Mouse (Mus musculus) limb, embryonic 13.5 days (tissue): ENCODE data around the gene Hps6. TPM values are rescaled to one million over a fixed set of nuclear protein-coding genes. Genes with fewer than 3 reads are reported as not detected.

Experiments
- ATAC-seq: fragments of 200-750 bp; cut with Nextera tagmentation; 2 replicates; pipeline ENCODE4 v1.8.0; 2017; ENCODE audit warnings: low read depth, moderate number of reproducible peaks, moderate TSS enrichment; ENCODE audit not compliant: low FRiP score
- H3K27ac ChIP-seq: fragments of 300-500 bp; sonication (generic); 2 replicates; pipeline ENCODE4 v1.5.1; 2015; ENCODE audit warnings: inconsistent platforms, mild to moderate bottlenecking, moderate library complexity
- H3K27me3 ChIP-seq: fragments of 300-500 bp; sonication (generic); 2 replicates; pipeline ENCODE4 v1.6.1; 2015; ENCODE audit warnings: mild to moderate bottlenecking, inconsistent platforms
- H3K36me3 ChIP-seq: fragments of 300-500 bp; sonication (generic); 2 replicates; pipeline ENCODE4 v1.6.1; 2015; ENCODE audit warnings: inconsistent platforms, mild to moderate bottlenecking, moderate library complexity
- H3K4me1 ChIP-seq: fragments of 300-500 bp; sonication (generic); 2 replicates; pipeline ENCODE4 v1.6.1; 2015; ENCODE audit warnings: inconsistent platforms
- H3K4me2 ChIP-seq: fragments of 300-500 bp; sonication (generic); replicated peaks from 2 replicates; pipeline ENCODE4 v1.6.1; 2015; ENCODE audit warnings: inconsistent platforms, mild to moderate bottlenecking, moderate library complexity
- H3K4me3 ChIP-seq: fragments of 300-500 bp; sonication (generic); 2 replicates; pipeline ENCODE4 v1.5.1; 2015; ENCODE audit warnings: moderate library complexity, mild to moderate bottlenecking, inconsistent platforms
- H3K9ac ChIP-seq: fragments of 300-500 bp; sonication (generic); 2 replicates; pipeline ENCODE4 v1.6.1; 2015; ENCODE audit warnings: mild to moderate bottlenecking, inconsistent platforms
- H3K9me3 ChIP-seq: fragments of 300-500 bp; sonication (generic); 2 replicates; pipeline ENCODE4 v1.6.1; 2016; ENCODE audit warnings: inconsistent platforms
- WGBS: fragments of 180-500 bp; shearing (Covaris S2); methylation state at CpG from one replicate; pipeline ENCODE4 v1.1.7; 2015; 5-methylcytosine and 5-hydroxymethylcytosine counted together
- polyA plus RNA-seq: library from polyadenylated mRNA; unstranded; fragments of >200 nt; fragmentation: Nextera tagmentation; extraction: Ambion mirVana; gene quantifications from 2 replicates; pipeline ENCODE4 v1.2.1, GENCODE M21; 2015

The Hps6 gene
- polyA plus RNA-seq, 1 experiment from 2014 or later, result 8.1 TPM

- Histone ChIP-seq H3K9me3 (no peaks in the 10 kb centered on the region), H3K27ac (no peak overlapping the region), H3K4me3 (no peak overlapping the region), H3K4me1 (peaks cover 18% of the 10 kb centered on the region), H3K4me2 (no peak overlapping the region), H3K9ac (no peak overlapping the region), H3K36me3 (peaks cover 7% of the 10 kb centered on the region), H3K27me3 (peaks cover 3% of the 10 kb centered on the region; the same call in 1 of the 2 replicates)
- ATAC-seq, result no peak
- WGBS, result 61% methylated on average over 1 of the region's 1 CpGs
Observed at GRCm38 (mm10) chr19:45999378-45999777, 3.9 kb upstream of the Hps6 start.

- H3K36me3 ChIP-seq, result peaks cover 9% of the 10 kb centered on the region; the same call in 1 of the 2 replicates
- H3K27ac ChIP-seq, result no peak overlapping the region
- H3K4me2 ChIP-seq, result no peak overlapping the region
- no peak overlapping the region for H3K4me3 ChIP-seq
- H3K4me1 ChIP-seq, result peaks cover 26% of the 10 kb centered on the region
- WGBS, result 82% methylated on average over 9 of the region's 9 CpGs
- H3K9ac ChIP-seq, result no peak overlapping the region
- no peak for ATAC-seq
- H3K9me3 ChIP-seq, result no peaks in the 10 kb centered on the region
- peaks cover 3% of the 10 kb centered on the region; the same call in 1 of the 2 replicates for H3K27me3 ChIP-seq
Observed at GRCm38 (mm10) chr19:46002279-46002678, 1.0 kb upstream of the Hps6 start.

GRCm38 (mm10) chr19:46004814-46005466, 1.6 kb downstream of the Hps6 start:
- Histone ChIP-seq H3K4me2 (peak overlapping the region; percentile 98; the same call in 1 of the 2 replicates), H3K36me3 (peaks cover 15% of the 10 kb centered on the region), H3K4me1 (peaks cover 23% of the 10 kb centered on the region), H3K4me3 (0 out of 2 replicates have a peak overlapping the region, but pooled peaks have one; percentile 73), H3K9ac (no peak overlapping the region), H3K9me3 (no peaks in the 10 kb centered on the region), H3K27me3 (peaks cover 3% of the 10 kb centered on the region; the same call in 1 of the 2 replicates), H3K27ac (no peak overlapping the region)
- 79% methylated on average over 17 of the region's 17 CpGs for WGBS
- no peak for ATAC-seq

GRCm38 (mm10) chr19:46005680-46006079, 2.4 kb downstream of the Hps6 start:
- Histone ChIP-seq H3K9ac (0 out of 2 replicates have a peak overlapping the region, but pooled peaks have one; percentile 27), H3K27me3 (peaks cover 3% of the 10 kb centered on the region; the same call in 1 of the 2 replicates), H3K9me3 (no peaks in the 10 kb centered on the region), H3K4me1 (peaks cover 23% of the 10 kb centered on the region), H3K4me2 (no peak overlapping the region), H3K27ac (no peak overlapping the region), H3K36me3 (peaks cover 15% of the 10 kb centered on the region), H3K4me3 (no peak overlapping the region)
- no peak for ATAC-seq
- WGBS, result 80% methylated on average over 7 of the region's 7 CpGs

- Histone ChIP-seq H3K4me3 (no peak overlapping the region), H3K9me3 (0 out of 2 replicates have a peak, but pooled peaks cover 4% of the 10 kb centered on the region), H3K36me3 (no peaks in the 10 kb centered on the region), H3K27me3 (no peaks in the 10 kb centered on the region), H3K4me2 (no peak overlapping the region), H3K4me1 (no peaks in the 10 kb centered on the region), H3K9ac (no peak overlapping the region), H3K27ac (no peak overlapping the region)
- WGBS, result 42% methylated on average over 12 of the region's 12 CpGs
- peak; percentile 72; the same call in 1 of the 2 replicates for ATAC-seq
Observed at GRCm38 (mm10) chr19:46014572-46015178, 11.4 kb downstream of the Hps6 start.

GRCm38 (mm10) chr19:46016023-46016422, 12.7 kb downstream of the Hps6 start:
- Histone ChIP-seq H3K36me3 (no peaks in the 10 kb centered on the region), H3K4me1 (no peaks in the 10 kb centered on the region), H3K9ac (no peak overlapping the region), H3K27me3 (no peaks in the 10 kb centered on the region), H3K4me2 (no peak overlapping the region), H3K9me3 (0 out of 2 replicates have a peak, but pooled peaks cover 4% of the 10 kb centered on the region), H3K4me3 (no peak overlapping the region), H3K27ac (no peak overlapping the region)
- no peak for ATAC-seq
- WGBS, result 54% methylated on average over 2 of the region's 2 CpGs

- Histone ChIP-seq H3K27me3 (no peaks in the 10 kb centered on the region), H3K27ac (no peak overlapping the region), H3K4me3 (no peak overlapping the region), H3K4me1 (peaks cover 3% of the 10 kb centered on the region; the same call in 1 of the 2 replicates), H3K9me3 (peaks cover 5% of the 10 kb centered on the region), H3K9ac (no peak overlapping the region), H3K4me2 (no peak overlapping the region), H3K36me3 (peaks cover 7% of the 10 kb centered on the region)
- WGBS, result 71% methylated on average over 6 of the region's 6 CpGs
- ATAC-seq, result no peak
Observed at GRCm38 (mm10) chr19:46024959-46025358, 21.7 kb downstream of the Hps6 start.

GRCm38 (mm10) chr19:46026567-46026966, 23.3 kb downstream of the Hps6 start:
- Histone ChIP-seq H3K27me3 (no peaks in the 10 kb centered on the region), H3K4me1 (peaks cover 3% of the 10 kb centered on the region; the same call in 1 of the 2 replicates), H3K9me3 (peaks cover 5% of the 10 kb centered on the region), H3K4me3 (no peak overlapping the region), H3K27ac (no peak overlapping the region), H3K9ac (no peak overlapping the region), H3K4me2 (no peak overlapping the region), H3K36me3 (peaks cover 22% of the 10 kb centered on the region)
- no peak for ATAC-seq
- 61% methylated on average over 8 of the region's 8 CpGs for WGBS

- H3K9ac ChIP-seq, result no peak overlapping the region
- H3K4me1 ChIP-seq, result peaks cover 3% of the 10 kb centered on the region; the same call in 1 of the 2 replicates
- H3K4me3 ChIP-seq, result no peak overlapping the region
- H3K36me3 ChIP-seq, result peaks cover 44% of the 10 kb centered on the region
- H3K27ac ChIP-seq, result no peak overlapping the region
- no peak for ATAC-seq
- H3K4me2 ChIP-seq, result no peak overlapping the region
- H3K27me3 ChIP-seq, result no peaks in the 10 kb centered on the region
- H3K9me3 ChIP-seq, result peaks cover 5% of the 10 kb centered on the region
- 73% methylated on average over 11 of the region's 11 CpGs for WGBS
Observed at GRCm38 (mm10) chr19:46028747-46029320, 25.5 kb downstream of the Hps6 start.

- peaks cover 53% of the 10 kb centered on the region for H3K36me3 ChIP-seq
- no peak for ATAC-seq
- H3K4me2 ChIP-seq, result no peak overlapping the region
- no peak overlapping the region for H3K27ac ChIP-seq
- H3K4me3 ChIP-seq, result no peak overlapping the region
- no peak overlapping the region for H3K9ac ChIP-seq
- peaks cover 5% of the 10 kb centered on the region for H3K9me3 ChIP-seq
- 100% methylated on average over 1 of the region's 1 CpGs for WGBS
- peaks cover 3% of the 10 kb centered on the region; the same call in 1 of the 2 replicates for H3K4me1 ChIP-seq
- H3K27me3 ChIP-seq, result no peaks in the 10 kb centered on the region
Observed at GRCm38 (mm10) chr19:46029652-46030051, 26.3 kb downstream of the Hps6 start.

- Histone ChIP-seq H3K4me3 (no peak overlapping the region), H3K36me3 (peaks cover 60% of the 10 kb centered on the region), H3K4me1 (peaks cover 3% of the 10 kb centered on the region; the same call in 1 of the 2 replicates), H3K4me2 (no peak overlapping the region), H3K9ac (no peak overlapping the region), H3K27ac (no peak overlapping the region), H3K9me3 (peaks cover 5% of the 10 kb centered on the region), H3K27me3 (no peaks in the 10 kb centered on the region)
- WGBS, result 94% methylated on average over 10 of the region's 10 CpGs
- ATAC-seq, result no peak
Observed at GRCm38 (mm10) chr19:46030196-46030983, 27.1 kb downstream of the Hps6 start.
